Comparison of ENCODE assay signal across 19 mouse cellular contexts in the genomic region with DNA sequence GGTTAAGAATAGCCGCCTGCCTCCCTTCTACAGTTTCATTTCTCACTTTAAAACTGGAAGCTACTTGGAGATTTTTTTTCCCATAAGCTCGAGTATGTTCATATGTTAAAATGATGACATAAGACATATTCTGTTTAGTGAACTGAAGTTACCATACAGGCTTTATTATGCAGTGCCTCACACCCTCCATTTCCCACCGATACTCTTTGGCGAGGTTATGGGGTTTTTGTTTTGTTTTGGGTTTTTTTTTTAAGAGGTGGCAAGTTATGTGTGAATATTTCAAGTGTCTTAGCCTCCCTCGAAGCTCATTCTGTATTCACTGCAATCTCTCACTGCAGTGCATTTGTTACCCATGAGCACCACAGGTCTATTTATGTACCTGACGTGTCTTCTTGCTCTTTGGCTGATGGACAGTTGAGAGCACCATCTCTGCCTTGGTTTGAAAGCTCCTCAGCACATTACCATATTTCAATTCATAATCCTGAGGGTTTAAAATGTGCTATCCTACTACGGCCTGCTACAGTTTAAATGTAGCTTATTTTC.
"Had no signal": no experiment of that assay in that cellular context is flagged by ENCODE, and none has a peak within 500 bp of the region (broad histone marks: within the 10 kb centered on the region; RNA-seq: fewer than 3 reads in every experiment).

No protein-coding gene starts in this region.

- H3K27ac ChIP-seq: kidney, postnatal 0 days; layer of hippocampus, adult 2 months; liver, embryonic 15.5 days; lung, embryonic 15.5 days had no signal

- H3K4me3 ChIP-seq: layer of hippocampus, adult 2 months; liver, embryonic 15.5 days; lung, embryonic 15.5 days; megakaryocyte, embryonic 14.5 days had no signal

- DNase-seq: kidney, adult 18-20 months; kidney, postnatal 25 days; layer of hippocampus, adult 9-11 months; lung, adult 18-20 months; lung, postnatal 10 days; lung, postnatal 36 days; midbrain, embryonic 14.5 days; right cerebral cortex, postnatal 25 days; thymus, adult 2 months; thymus, postnatal 14 days; thymus, postnatal 4 days had no signal

- H3K9ac ChIP-seq: liver, embryonic 15.5 days; lung, embryonic 15.5 days had no signal

- ATAC-seq: intestine, embryonic 16.5 days had no signal

- H3K9me3 ChIP-seq: liver, embryonic 15.5 days; lung, embryonic 15.5 days; megakaryocyte, embryonic 14.5 days had no signal

- H3K27me3 ChIP-seq: liver, embryonic 15.5 days; lung, embryonic 15.5 days; megakaryocyte, embryonic 14.5 days had no signal

- H3K4me2 ChIP-seq: liver, embryonic 11.5 days; liver, embryonic 15.5 days; lung, embryonic 15.5 days; midbrain, embryonic 11.5 days had no signal

- H3K36me3 ChIP-seq: liver, embryonic 15.5 days; lung, embryonic 15.5 days had no signal

- H3K4me1 ChIP-seq: liver, embryonic 15.5 days; lung, embryonic 15.5 days; megakaryocyte, embryonic 14.5 days had no signal
